Mouse (Mus musculus): ENCODE measurements around the gene Txnip. TPM values are rescaled to one million over a fixed set of nuclear protein-coding genes. Genes with fewer than 3 reads are reported as not detected.
A peak's percentile ranks its signal among the peaks of the same experiment; 100 is the strongest.

Txnip gene
- total RNA-seq, 2 experiments from 2014 or later: 541 to 557 TPM

DNA sequence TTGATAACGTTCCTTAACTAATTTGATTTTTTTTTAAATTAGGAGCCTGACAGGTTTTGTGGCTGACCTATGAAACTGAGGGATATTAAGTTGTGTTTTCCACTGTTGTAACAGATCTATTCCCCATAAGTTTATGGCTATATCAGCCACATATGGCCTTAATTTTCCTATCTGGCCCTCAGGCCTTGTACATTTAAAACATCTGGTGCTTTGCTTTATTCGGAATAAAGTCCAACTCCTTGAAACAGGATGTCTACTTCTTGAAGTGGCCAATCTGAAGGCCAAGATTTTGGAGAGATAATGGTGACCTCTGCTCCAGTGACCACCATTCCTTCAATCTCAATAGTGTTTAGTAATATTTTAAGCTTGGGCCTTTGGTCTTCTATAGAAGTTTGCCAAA, 18.4 kb upstream of the Txnip start:
- H3K4me3 ChIP-seq: no peak overlapping the region

DNA sequence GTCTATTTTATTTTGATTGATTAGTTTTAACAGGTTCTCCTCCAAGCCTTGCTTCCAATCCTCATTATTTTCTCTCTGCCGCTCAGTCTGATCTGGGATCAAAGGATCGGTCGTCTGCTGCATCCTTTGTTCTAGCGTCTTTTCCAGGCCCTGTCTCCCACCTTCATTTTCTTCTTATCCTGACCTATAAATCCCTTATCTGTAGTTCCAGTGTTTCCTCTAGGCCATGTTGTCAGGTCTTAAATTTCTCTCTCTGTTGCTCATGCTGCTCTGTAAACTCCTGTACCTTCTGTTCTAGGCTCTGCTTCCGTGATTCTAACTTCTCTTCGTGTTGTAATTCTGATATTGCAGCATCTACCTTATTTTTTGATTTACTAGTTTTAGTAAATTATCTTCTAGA, 17.0 kb upstream of the Txnip start:
- DNase-seq: no peak

More for the DNA sequence above, 18.4 kb upstream of the Txnip start:
- DNase-seq: no peak
- intact Hi-C loops (cut with DNase I): no loop called here
- no peak overlapping the region for H3K27ac ChIP-seq
- TF ChIP-seq CTCF (IDR thresholded peaks at IDR 0.05): no peak

GRCm38 (mm10) chr3:96541328-96542078, 16.3 kb upstream of the Txnip start:
- intact Hi-C loops (cut with DNase I): no loop called here
- no peak for DNase-seq
- H3K4me3 ChIP-seq: no peak overlapping the region
- H3K27ac ChIP-seq: no peak overlapping the region
- peak; percentile 59 for TF ChIP-seq CTCF (IDR thresholded peaks at IDR 0.05)

More for the DNA sequence above, 17.0 kb upstream of the Txnip start:
- no peak overlapping the region for H3K27ac ChIP-seq
- no peak for TF ChIP-seq CTCF (IDR thresholded peaks at IDR 0.05)
- no peak overlapping the region for H3K4me3 ChIP-seq
- intact Hi-C loops (cut with DNase I): no loop called here

GRCm38 (mm10) chr3:96542554-96542953, 15.2 kb upstream of the Txnip start:
- no peak overlapping the region for H3K27ac ChIP-seq
- no peak for TF ChIP-seq CTCF (IDR thresholded peaks at IDR 0.05)
- no peak for DNase-seq
- intact Hi-C loops (cut with DNase I): no loop called here
- H3K4me3 ChIP-seq: no peak overlapping the region

- H3K4me3 ChIP-seq: no peak overlapping the region
- intact Hi-C loops (cut with DNase I): no loop called here
- H3K27ac ChIP-seq: no peak overlapping the region
- DNase-seq: no peak
- TF ChIP-seq CTCF (IDR thresholded peaks at IDR 0.05): no peak
These were observed 14.4 kb upstream of the Txnip start for GRCm38 (mm10) chr3:96543345-96543744.

GRCm38 (mm10) chr3:96545565-96545964, 12.2 kb upstream of the Txnip start:
- no peak overlapping the region for H3K4me3 ChIP-seq
- no peak for DNase-seq
- TF ChIP-seq CTCF (IDR thresholded peaks at IDR 0.05): peak; percentile 47
- intact Hi-C loops (cut with DNase I): loop anchor here (5.0 kb wide), 2 partner anchors 52 to 157 kb away; partner anchors contain the start of gene Ankrd34a
- H3K27ac ChIP-seq: no peak overlapping the region

GRCm38 (mm10) chr3:96546880-96547279, 10.9 kb upstream of the Txnip start:
- intact Hi-C loops (cut with DNase I): loop anchor here (1.0 to 5.0 kb wide), 4 partner anchors 33 to 155 kb away; partner anchors contain the start of gene Ankrd34a
- no peak for DNase-seq
- Histone ChIP-seq H3K4me3 (no peak overlapping the region), H3K27ac (no peak overlapping the region)
- no peak for TF ChIP-seq CTCF (IDR thresholded peaks at IDR 0.05)

DNA sequence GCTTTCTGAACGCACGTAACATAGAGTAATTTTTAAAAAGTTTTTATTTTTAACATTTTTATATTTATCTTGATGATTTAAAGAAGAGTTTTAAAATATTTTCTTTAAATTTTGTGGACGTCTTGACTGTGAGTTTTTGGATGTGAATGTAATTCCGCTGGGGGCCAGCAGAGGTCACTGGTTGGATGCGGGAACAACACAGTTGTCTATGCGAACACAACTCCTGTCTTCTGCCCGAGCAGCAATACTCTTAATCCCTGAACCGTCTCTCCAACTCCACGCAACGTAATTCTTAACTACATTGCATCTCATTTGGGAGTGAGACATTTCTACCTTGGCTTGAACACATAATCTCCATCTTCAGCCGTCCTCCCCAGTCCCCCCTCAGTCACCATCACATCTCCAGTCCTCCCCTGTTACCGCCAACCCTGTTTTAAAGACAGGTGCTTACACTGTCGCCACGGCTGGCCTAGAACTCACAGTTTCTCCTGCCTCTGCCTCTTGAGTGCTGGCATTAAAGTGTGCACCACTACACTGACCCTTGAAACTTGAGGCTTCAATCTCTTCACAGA, 10.3 kb upstream of the Txnip start:
- peak; percentile 98 for TF ChIP-seq CTCF (IDR thresholded peaks at IDR 0.05)

DNA sequence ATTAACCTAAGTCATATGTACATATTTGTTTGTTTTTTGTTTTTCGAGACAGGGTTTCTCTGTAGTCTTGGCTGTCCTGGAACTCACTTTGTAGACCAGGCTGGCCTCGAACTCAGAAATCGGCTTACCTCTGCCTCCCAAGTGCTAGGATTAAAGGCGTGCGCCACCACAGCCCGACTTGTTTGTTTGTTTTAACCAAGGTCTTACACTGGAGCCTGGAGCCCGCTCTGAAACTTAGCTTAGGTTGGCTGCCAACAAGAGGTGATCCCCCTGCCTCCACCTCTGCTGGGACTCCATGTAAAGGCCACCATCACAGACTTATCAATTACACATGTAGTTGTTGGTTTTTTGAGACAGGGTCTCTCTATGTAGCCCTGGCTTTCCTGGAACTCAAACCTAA, 8.9 kb upstream of the Txnip start:
- Histone ChIP-seq H3K4me3 (no peak overlapping the region), H3K27ac (peak overlapping the region; percentile 99)
- DNase-seq: no peak
- no peak for TF ChIP-seq CTCF (IDR thresholded peaks at IDR 0.05)
- intact Hi-C loops (cut with DNase I): loop anchor here (5.0 kb wide), 2 partner anchors 48 to 153 kb away; partner anchors contain the start of gene Ankrd34a

More for the DNA sequence above, 10.3 kb upstream of the Txnip start:
- Histone ChIP-seq H3K27ac (peak overlapping the region; percentile 41; the same call in 1 of the 2 replicates), H3K4me3 (peak overlapping the region; percentile 35)
- intact Hi-C loops (cut with DNase I): loop anchor here (1.0 to 5.0 kb wide), 4 partner anchors 33 to 155 kb away; partner anchors contain the start of gene Ankrd34a
- DNase-seq: peak; percentile 82

DNA sequence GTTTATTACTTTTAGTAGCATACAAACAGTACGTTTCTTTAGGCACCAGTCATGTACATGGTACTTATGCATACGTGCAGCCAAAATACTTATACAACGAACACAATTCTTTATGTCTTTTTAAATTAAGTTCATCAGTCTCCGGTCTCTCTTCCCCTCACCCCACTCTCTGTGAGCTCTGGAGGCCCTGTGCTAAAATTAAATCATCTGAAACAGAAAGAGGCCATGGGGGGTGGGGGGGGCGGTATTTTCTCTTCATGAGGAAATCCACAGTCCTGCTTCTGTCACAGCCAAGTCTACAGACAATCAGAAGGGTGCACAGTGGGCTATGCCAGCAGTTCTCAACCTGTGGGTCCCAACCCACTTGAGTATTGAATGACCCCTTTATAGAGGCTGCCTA, 8.4 kb upstream of the Txnip start:
- TF ChIP-seq CTCF (IDR thresholded peaks at IDR 0.05): no peak
- Histone ChIP-seq H3K27ac (peak overlapping the region; percentile 99), H3K4me3 (no peak overlapping the region)
- no peak for DNase-seq
- intact Hi-C loops (cut with DNase I): loop anchor here (5.0 kb wide), 2 partner anchors 48 to 153 kb away; partner anchors contain the start of gene Ankrd34a

DNA sequence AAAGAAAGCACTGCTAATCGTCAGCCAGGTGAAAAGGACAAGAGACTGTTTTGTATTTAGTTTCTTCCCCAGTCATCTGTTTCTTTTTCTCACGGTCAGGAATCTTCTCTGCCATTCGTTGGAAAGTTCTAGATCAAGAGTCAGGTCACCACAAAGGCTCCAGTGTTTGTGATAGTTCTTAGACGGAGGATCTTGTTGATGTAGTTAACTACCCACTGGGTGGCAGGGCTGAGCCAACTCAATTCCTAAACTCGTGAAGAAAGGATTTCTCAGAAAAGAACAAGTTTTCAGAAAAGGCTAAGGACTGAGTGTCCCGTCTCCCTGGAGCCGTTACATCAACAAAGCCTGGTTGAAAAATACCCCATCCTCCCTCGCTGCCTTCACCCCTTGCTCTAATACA, 6.6 kb upstream of the Txnip start:
- peak overlapping the region; percentile 99 for H3K27ac ChIP-seq
- intact Hi-C loops (cut with DNase I): loop anchor here (1.0 kb wide), 1 partner anchor 29 kb away; no protein-coding TSS in a partner anchor
- peak; percentile 68 for DNase-seq
- H3K4me3 ChIP-seq: peak overlapping the region; percentile 51
- TF ChIP-seq CTCF (IDR thresholded peaks at IDR 0.05): peak; percentile 74

- no peak for TF ChIP-seq CTCF (IDR thresholded peaks at IDR 0.05)
- Histone ChIP-seq H3K27ac (peak overlapping the region; percentile 99), H3K4me3 (peak overlapping the region; percentile 51)
- intact Hi-C loops (cut with DNase I): loop anchor here (1.0 kb wide), 1 partner anchor 28 kb away; no protein-coding TSS in a partner anchor
- DNase-seq: no peak
These were observed 5.9 kb upstream of the Txnip start for GRCm38 (mm10) chr3:96551890-96552289.

- intact Hi-C loops (cut with DNase I): no loop called here
- H3K4me3 ChIP-seq: no peak overlapping the region
- peak overlapping the region; percentile 99 for H3K27ac ChIP-seq
- TF ChIP-seq CTCF (IDR thresholded peaks at IDR 0.05): no peak
- no peak for DNase-seq
These were observed 4.2 kb upstream of the Txnip start for GRCm38 (mm10) chr3:96553601-96554000.
